Mouse (Mus musculus) forebrain, embryonic 14.5 days (tissue): Measurements from ENCODE around the gene Sept7. TPM values are rescaled to one million over a fixed set of nuclear protein-coding genes. Genes with fewer than 3 reads are reported as not detected.

Experiments used
- polyA plus RNA-seq: library from polyadenylated mRNA; unstranded; fragments of >200 nt; fragmentation: Nextera tagmentation; extraction: Ambion mirVana; gene quantifications from 2 replicates; pipeline ENCODE4 v1.2.1, GENCODE M21; 2014

Gene Sept7
- polyA plus RNA-seq, 1 experiment from 2014 or later, result 270 TPM

Other genes with a start within 250 kb of the Sept7 start
- not detected in 2 replicates for gene Gm10181, start 163.0 kb upstream of the Sept7 start, polyA plus RNA-seq
- gene Herpud2, start 100.6 kb upstream of the Sept7 start, polyA plus RNA-seq, result 25.3 and 31.6 TPM in 2 replicates
- 9.7 and 11.6 TPM in 2 replicates for gene Eepd1, start 229.1 kb downstream of the Sept7 start, polyA plus RNA-seq